Mouse (Mus musculus): Measurements from ENCODE around the gene Cd164l2. TPM values are rescaled to one million over a fixed set of nuclear protein-coding genes. Genes with fewer than 3 reads are reported as not detected.

The Cd164l2 gene
- total RNA-seq, 4 experiments from 2014 or later = 0.86 to 1.8 (median 1.4) TPM

- DNase-seq = no peak
Measured at GRCm38 (mm10) chr4:133257798-133258408, 46.0 kb downstream of the Cd164l2 start.

- no peak for DNase-seq
Measured at GRCm38 (mm10) chr4:133261641-133262374, 49.9 kb downstream of the Cd164l2 start.

GRCm38 (mm10) chr4:133262375-133262765 is 50.4 kb downstream of the Cd164l2 start:
- no peak for DNase-seq

GRCm38 (mm10) chr4:133262882-133263281 is 51.0 kb downstream of the Cd164l2 start, which contains the start of gene Sytl1:
Gene Sytl1 (minus strand): TSS chr4:133263113.
- no peak for DNase-seq

DNA sequence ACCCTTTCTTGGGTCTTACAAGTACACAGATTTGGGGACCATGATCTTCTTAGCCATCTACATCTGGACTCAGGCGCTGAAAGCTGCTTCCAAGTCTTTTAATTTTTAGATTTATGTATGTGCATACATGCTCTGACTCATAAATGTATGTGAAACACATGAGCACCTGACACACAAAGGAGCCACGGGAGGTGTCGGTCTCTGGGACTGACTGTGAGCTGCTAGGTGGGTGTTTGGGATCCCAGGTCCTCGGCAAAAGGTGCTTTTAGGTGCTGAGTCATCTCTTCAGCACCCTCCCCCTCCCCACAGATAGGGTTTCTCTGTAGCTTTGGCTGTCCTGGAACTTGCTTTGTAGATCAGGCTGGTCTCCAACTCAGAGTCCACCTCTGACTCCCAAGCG is 51.8 kb downstream of the Cd164l2 start:
- DNase-seq = no peak

DNA sequence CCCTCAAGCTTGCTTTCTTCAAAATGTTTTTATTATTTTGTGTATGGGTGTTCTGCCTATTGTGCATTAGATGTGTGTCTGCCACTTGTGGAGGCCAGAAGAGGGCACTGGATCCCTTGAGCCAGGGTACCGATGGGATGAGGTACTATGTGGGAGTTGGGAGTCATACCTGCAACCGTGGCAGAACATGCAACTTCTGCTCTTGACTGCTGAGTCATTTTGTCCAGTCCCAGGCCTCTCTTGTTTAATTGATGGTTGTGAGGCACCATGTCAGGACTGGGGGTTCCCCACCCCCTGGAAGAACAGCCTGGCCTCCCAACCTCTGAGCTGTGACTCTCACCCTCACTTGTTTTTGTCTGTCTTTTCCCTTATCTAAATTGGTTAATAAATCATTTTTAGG is 52.6 kb downstream of the Cd164l2 start:
- DNase-seq = no peak

- DNase-seq = peak; percentile 69
Measured at GRCm38 (mm10) chr4:133265297-133265696, 53.4 kb downstream of the Cd164l2 start.

GRCm38 (mm10) chr4:133265759-133266158 is 53.8 kb downstream of the Cd164l2 start:
- no peak for DNase-seq

DNA sequence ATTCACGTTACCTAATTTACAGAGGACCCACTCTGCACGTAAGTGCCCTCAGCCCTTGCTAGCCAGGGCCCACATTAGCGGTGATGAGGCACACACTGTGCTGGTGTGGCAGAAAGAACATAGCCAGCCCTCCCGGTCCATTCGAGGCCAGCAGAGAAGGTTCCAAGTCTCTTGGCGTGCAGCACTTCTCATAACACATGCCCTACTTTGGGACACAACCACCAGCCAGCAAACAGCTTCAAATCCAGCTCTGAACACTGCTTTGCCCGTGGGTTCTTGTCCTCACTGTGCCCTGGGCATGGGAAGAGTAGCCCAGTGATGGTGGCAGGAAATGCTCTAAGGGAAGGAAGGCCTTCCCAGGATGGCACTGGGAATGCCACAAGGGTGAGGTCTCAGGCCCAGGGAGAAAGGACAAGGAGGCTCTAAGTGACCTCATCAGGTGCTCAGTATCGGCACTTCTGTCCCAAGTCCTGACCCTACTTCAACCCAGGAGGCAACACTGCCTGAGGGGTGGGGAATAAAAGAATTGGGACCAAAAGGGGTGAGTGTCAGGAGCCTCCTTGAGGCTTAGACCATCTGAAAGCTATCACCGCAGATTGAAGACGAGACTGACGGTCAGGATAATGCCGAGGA is 54.4 kb downstream of the Cd164l2 start:
- DNase-seq = no peak

GRCm38 (mm10) chr4:133268931-133269330 is 57.0 kb downstream of the Cd164l2 start:
- DNase-seq = no peak

- peak; percentile 83 for DNase-seq
Measured at GRCm38 (mm10) chr4:133269596-133269995, 57.7 kb downstream of the Cd164l2 start.

- DNase-seq = no peak
Measured at GRCm38 (mm10) chr4:133270929-133271328, 59.0 kb downstream of the Cd164l2 start.

Small RNAs within 50 kb of the gene (microRNA-seq; reads per million reads assigned to microRNA genes)
- 0 to 1.2 reads per million in 2 experiments for gene Mir7017

Other genes with a start within 250 kb of the Cd164l2 start
- under 1 TPM; 0.42 to 0.92 (median 0.64) TPM for gene Fgr, start 238.0 kb upstream of the Cd164l2 start, total RNA-seq (2022)
- 100 to 1,000 TPM in 1 of 4 experiments, 10 to 100 TPM in 3; 72.0 to 109 (median 82.9) TPM for gene Ahdc1, start 200.9 kb upstream of the Cd164l2 start, total RNA-seq (2022)
- gene Wasf2, start 81.6 kb upstream of the Cd164l2 start, total RNA-seq (2022) = 100 to 1,000 TPM; 105 to 158 (median 133) TPM
- under 1 TPM in 1 of 4 experiments, not detected in 3; 0.66 TPM for gene Gpr3, start 405 bp downstream of the Cd164l2 start, total RNA-seq (2022)
- gene Map3k6, start 28.7 kb downstream of the Cd164l2 start, total RNA-seq (2022) = 10 to 100 TPM; 17.3 to 27.7 (median 19.2) TPM
- gene Sytl1, start 51.0 kb downstream of the Cd164l2 start, total RNA-seq (2022) = 1 to 10 TPM in 3 of 4 experiments, under 1 TPM in 1; 0.92 to 2.0 (median 1.1) TPM
- 10 to 100 TPM; 74.7 to 93.2 (median 83.1) TPM for gene Tmem222, start 65.7 kb downstream of the Cd164l2 start, total RNA-seq (2022)
- gene Wdtc1, start 141.3 kb downstream of the Cd164l2 start, total RNA-seq (2022) = 10 to 100 TPM; 49.0 to 73.2 (median 60.2) TPM
- 10 to 100 TPM; 50.3 to 83.2 (median 63.5) TPM for gene Slc9a1, start 157.6 kb downstream of the Cd164l2 start, total RNA-seq (2022)

Data from adrenal gland, adult 8-10 months (tissue).